Mouse (Mus musculus) megakaryocyte, embryonic 14.5 days (primary cell): ENCODE data around the gene Sh3kbp1.

Experiments
- FLI1 ChIP-seq: IDR thresholded peaks from 2 replicates; pipeline ENCODE4 v1.6.1; 2012; ENCODE audit warnings: low read length, inconsistent platforms, mixed read lengths
- GATA1 ChIP-seq: IDR thresholded peaks from 3 replicates; pipeline ENCODE4 v1.6.1; 2012; ENCODE audit warnings: mixed read lengths, low read length, inconsistent platforms, borderline replicate concordance

DNA sequence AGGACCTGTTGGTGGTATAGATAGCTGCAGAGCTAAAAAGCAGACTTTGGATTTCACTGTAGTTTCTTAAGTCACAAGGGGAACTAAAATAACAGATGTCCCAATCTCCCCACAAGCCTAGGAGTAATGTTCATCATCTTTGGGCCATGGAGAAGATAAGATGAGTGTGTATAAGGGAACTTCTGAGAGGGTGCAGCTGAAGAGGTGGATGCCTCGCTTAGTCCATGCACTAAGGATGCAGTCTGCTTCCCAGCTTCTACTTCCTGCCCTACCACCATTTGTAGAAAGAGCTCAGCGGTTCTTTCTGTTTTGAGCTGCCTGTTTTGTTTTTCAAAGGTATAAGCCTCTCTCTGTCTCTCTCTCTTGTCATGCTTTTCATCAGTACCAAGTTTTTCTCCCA lies 69.5 kb downstream of the Sh3kbp1 start:
- no peak for TF ChIP-seq GATA1
- no peak for TF ChIP-seq FLI1
